Mouse (Mus musculus) lung, postnatal 0 days (tissue): ENCODE data around the gene S100a5. TPM values are rescaled to one million over a fixed set of nuclear protein-coding genes. Genes with fewer than 3 reads are reported as not detected.

Experiments used
- ATAC-seq: fragments of 200-750 bp; cut with Nextera tagmentation; 2 replicates; pipeline ENCODE4 v1.8.0; 2017; ENCODE audit warnings: moderate library complexity
- DNase-seq: peaks from one replicate; pipeline ENCODE4 v3.0.0-alpha.2; 2016; ENCODE audit warnings: low spot score
- H3K27ac ChIP-seq: fragments of 300-500 bp; sonication (generic); 2 replicates; pipeline ENCODE4 v1.5.1; 2014; ENCODE audit warnings: antibody characterized with exemption, mild to moderate bottlenecking, low read length, mixed read lengths
- H3K27me3 ChIP-seq: fragments of 300-500 bp; sonication (generic); replicated peaks from 2 replicates; pipeline ENCODE4 v1.6.1; 2014; ENCODE audit warnings: low read length, mixed read lengths; ENCODE audit not compliant: insufficient read depth
- H3K36me3 ChIP-seq: fragments of 300-500 bp; sonication (generic); 2 replicates; pipeline ENCODE4 v1.6.1; 2014; ENCODE audit warnings: low read length, mixed read lengths; ENCODE audit not compliant: insufficient read depth
- H3K4me1 ChIP-seq: fragments of 300-500 bp; sonication (generic); 2 replicates; pipeline ENCODE4 v1.6.1; 2014; ENCODE audit warnings: antibody characterized with exemption, low read depth, low read length, mixed read lengths; ENCODE audit not compliant: insufficient read depth
- H3K4me2 ChIP-seq: fragments of 300-500 bp; sonication (generic); replicated peaks from 2 replicates; pipeline ENCODE4 v1.6.1; 2014; ENCODE audit warnings: low read depth, mild to moderate bottlenecking, low read length, moderate library complexity, mixed read lengths
- H3K4me3 ChIP-seq: fragments of 300-500 bp; sonication (generic); 2 replicates; pipeline ENCODE4 v1.5.1; 2014; ENCODE audit warnings: low read depth, low read length
- H3K9ac ChIP-seq: fragments of 300-500 bp; sonication (generic); replicated peaks from 2 replicates; pipeline ENCODE4 v1.6.1; 2014; ENCODE audit warnings: low read depth, mild to moderate bottlenecking
- H3K9me3 ChIP-seq: fragments of 300-500 bp; sonication (generic); 2 replicates; pipeline ENCODE4 v1.6.1; 2016; ENCODE audit warnings: low read length, mixed read lengths
- CTCF ChIP-seq: IDR thresholded peaks from 2 replicates; pipeline ENCODE4 v1.5.1; 2016; ENCODE audit warnings: antibody characterized with exemption, mild to moderate bottlenecking
- EP300 ChIP-seq: IDR thresholded peaks from 2 replicates; pipeline ENCODE4 v1.6.1; 2016; ENCODE audit warnings: antibody characterized with exemption, mild to moderate bottlenecking, control low read depth
- WGBS: fragments of 180-500 bp; shearing (Covaris S2); extraction: QIAGEN DNeasy Blood & Tissue Kit; methylation state at CpG from one replicate; pipeline ENCODE4 v1.1.7; 2014; 5-methylcytosine and 5-hydroxymethylcytosine counted together
- polyA plus RNA-seq: library from polyadenylated mRNA; unstranded; fragments of >200 nt; fragmentation: Nextera tagmentation; extraction: Ambion mirVana; gene quantifications from 2 replicates; pipeline ENCODE4 v1.2.1, GENCODE M21; 2015

S100a5 gene
- polyA plus RNA-seq, 1 experiment from 2014 or later, result not detected

DNA sequence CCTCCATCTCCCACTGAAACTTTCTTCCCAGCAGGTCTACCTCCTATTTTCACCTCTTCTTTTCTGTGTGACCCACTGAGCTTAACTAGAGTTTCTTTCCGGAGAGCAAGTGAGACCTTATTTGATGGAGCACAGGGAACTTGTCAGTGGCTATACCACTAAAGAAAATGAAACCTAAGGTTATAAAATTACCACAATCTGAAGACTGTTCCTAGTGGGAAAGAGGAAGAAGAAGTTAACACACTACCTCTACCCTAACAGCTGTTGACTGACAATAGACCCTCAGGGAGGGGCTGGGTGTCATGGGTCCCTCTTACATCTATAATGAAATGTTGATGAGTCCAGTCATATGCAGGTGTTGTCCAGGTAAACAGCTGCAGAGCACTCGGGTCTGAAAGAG is 23.7 kb downstream of the S100a5 start:
- H3K4me3 ChIP-seq, result no peak overlapping the region
- H3K4me1 ChIP-seq, result no peaks in the 10 kb centered on the region
- 63% methylated on average over 2 of the region's 2 CpGs for WGBS
- H3K27ac ChIP-seq, result no peak overlapping the region
- no peaks in the 10 kb centered on the region for H3K36me3 ChIP-seq
- no peak overlapping the region for H3K9ac ChIP-seq
- no peak for TF ChIP-seq CTCF
- no peak for TF ChIP-seq EP300
- ATAC-seq (no peak), DNase-seq (no peak)
- H3K27me3 ChIP-seq, result no peaks in the 10 kb centered on the region
- H3K4me2 ChIP-seq, result no peak overlapping the region
- no peaks in the 10 kb centered on the region for H3K9me3 ChIP-seq

DNA sequence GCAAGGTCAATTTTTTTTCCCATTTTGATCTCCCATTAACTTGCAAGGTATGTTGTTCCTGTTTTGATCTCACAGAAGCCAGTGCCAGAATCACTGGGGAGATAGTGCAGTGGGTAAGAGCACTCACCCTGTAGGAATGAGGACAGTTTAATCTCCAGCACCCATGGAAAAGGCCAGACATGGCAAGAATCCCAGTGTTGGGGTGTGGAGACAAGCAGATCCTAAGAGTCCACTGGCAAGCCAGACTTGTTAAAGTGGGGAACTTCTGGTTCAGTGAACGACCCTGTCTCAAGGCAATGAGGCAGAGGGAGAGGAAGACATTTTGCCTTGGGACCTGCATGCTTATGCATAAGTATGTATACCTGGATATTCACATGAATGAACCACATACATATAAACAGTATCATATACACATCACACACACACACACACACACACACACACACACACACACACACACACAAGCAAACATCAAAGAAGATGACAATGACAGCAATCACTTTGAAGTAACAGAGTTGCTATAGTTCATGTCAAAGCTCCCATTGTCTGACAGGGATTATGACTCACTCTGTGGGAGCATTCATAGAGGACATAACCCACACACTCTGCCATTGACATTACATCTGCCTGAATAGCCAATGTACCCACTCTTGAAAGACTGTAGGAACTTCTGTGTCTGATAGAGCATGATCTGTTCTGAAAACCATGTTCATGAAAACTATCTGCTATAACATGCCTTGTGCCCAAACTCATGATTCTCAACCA is 30.4 kb downstream of the S100a5 start:
- no peak overlapping the region for H3K9ac ChIP-seq
- H3K9me3 ChIP-seq, result no peaks in the 10 kb centered on the region
- H3K27me3 ChIP-seq, result no peaks in the 10 kb centered on the region
- no peak for DNase-seq
- H3K4me1 ChIP-seq, result no peaks in the 10 kb centered on the region
- ATAC-seq, result no peak
- 60% methylated on average over 1 of the region's 1 CpGs for WGBS
- no peak for TF ChIP-seq EP300
- TF ChIP-seq CTCF, result no peak
- H3K36me3 ChIP-seq, result no peaks in the 10 kb centered on the region
- no peak overlapping the region for H3K4me3 ChIP-seq
- H3K27ac ChIP-seq, result no peak overlapping the region
- H3K4me2 ChIP-seq, result no peak overlapping the region

DNA sequence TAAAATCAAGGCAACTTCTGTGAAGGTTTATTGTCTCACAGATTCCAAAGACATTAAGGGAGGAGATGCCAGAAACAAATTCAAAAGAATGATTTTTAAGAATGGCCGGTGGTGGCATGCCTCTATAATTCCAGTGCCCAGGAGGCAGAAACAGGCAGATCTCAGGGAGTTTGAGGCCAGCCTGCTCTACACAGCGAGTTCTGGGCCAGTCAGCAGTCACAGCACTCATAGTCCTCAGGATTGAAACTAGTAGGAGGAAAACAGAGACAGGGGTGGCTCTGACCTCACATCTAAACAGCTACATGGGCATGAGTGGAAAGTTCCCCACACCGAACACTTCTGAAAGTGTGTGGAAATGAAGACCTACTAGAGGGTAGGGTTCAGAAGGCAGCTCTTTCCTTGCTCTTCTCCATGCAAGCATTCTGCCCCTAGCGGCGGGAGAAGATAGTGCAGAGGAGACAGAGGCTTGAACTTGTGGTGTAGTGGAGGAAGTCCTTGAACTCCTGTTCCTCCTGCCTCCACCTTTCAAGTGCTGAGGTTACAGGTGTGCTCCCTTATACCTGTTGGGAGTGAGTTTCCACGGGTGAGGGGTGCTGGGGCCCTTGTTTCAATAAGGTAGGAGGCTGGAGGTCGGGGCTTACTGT is 31.3 kb downstream of the S100a5 start:
- Histone ChIP-seq H3K27me3 (no peaks in the 10 kb centered on the region), H3K9ac (no peak overlapping the region), H3K9me3 (no peaks in the 10 kb centered on the region), H3K27ac (no peak overlapping the region), H3K4me3 (no peak overlapping the region), H3K4me2 (no peak overlapping the region), H3K4me1 (no peaks in the 10 kb centered on the region), H3K36me3 (no peaks in the 10 kb centered on the region)
- TF ChIP-seq EP300 (no peak), CTCF (peak; percentile 78)
- DNase-seq, result peak; percentile 39
- WGBS, result 51% methylated on average over 7 of the region's 7 CpGs
- no peak for ATAC-seq

- Histone ChIP-seq H3K27me3 (no peaks in the 10 kb centered on the region), H3K4me2 (no peak overlapping the region), H3K27ac (no peak overlapping the region), H3K4me3 (no peak overlapping the region), H3K36me3 (no peaks in the 10 kb centered on the region), H3K9ac (no peak overlapping the region), H3K9me3 (no peaks in the 10 kb centered on the region), H3K4me1 (no peaks in the 10 kb centered on the region)
- no peak for DNase-seq
- WGBS, result 80% methylated on average over 7 of the region's 7 CpGs
- TF ChIP-seq EP300 (no peak), CTCF (no peak)
- ATAC-seq, result no peak
Observed at GRCm38 (mm10) chr3:90640981-90641380, 32.7 kb downstream of the S100a5 start.

GRCm38 (mm10) chr3:90644220-90644619 is 35.9 kb downstream of the S100a5 start:
- DNase-seq (peak; percentile 45), ATAC-seq (no peak)
- Histone ChIP-seq H3K27me3 (no peaks in the 10 kb centered on the region), H3K36me3 (no peaks in the 10 kb centered on the region), H3K27ac (no peak overlapping the region), H3K9ac (no peak overlapping the region), H3K4me2 (no peak overlapping the region), H3K9me3 (no peaks in the 10 kb centered on the region), H3K4me1 (no peaks in the 10 kb centered on the region), H3K4me3 (no peak overlapping the region)
- TF ChIP-seq EP300 (no peak), CTCF (peak; percentile 75)
- WGBS, result 40% methylated on average over 3 of the region's 3 CpGs

- TF ChIP-seq CTCF, result no peak
- no peak for TF ChIP-seq EP300
- ATAC-seq (no peak), DNase-seq (no peak)
- Histone ChIP-seq H3K9me3 (no peaks in the 10 kb centered on the region), H3K4me3 (no peak overlapping the region), H3K4me2 (no peak overlapping the region), H3K27me3 (no peaks in the 10 kb centered on the region), H3K36me3 (no peaks in the 10 kb centered on the region), H3K27ac (no peak overlapping the region), H3K4me1 (no peaks in the 10 kb centered on the region), H3K9ac (no peak overlapping the region)
- 45% methylated on average over 1 of the region's 1 CpGs for WGBS
Observed at GRCm38 (mm10) chr3:90647291-90647690, 39.0 kb downstream of the S100a5 start.
